Mouse (Mus musculus): ENCODE measurements around the gene Gm17651. TPM values are rescaled to one million over a fixed set of nuclear protein-coding genes. Genes with fewer than 3 reads are reported as not detected.

The Gm17651 gene
- total RNA-seq, 2 experiments from 2014 or later: not detected

DNA sequence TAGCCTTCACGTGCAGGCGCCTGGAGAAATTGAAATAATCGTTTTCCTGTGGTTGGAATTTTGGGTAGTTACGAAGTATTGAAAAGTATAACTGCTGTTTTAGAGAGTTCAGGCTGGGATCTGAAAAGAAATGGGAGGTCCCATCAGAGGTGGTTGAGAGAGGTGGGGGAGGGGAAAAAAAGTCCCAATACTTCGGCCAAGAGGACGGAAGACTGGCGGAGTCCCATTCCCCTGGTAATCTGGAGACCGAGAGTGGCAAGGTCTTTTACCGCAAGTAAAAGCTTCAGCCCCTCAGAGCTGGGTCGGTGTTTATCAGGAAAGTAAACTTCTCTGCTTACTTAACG is 7.6 kb upstream of the Gm17651 start:
- intact Hi-C loops (cut with DNase I): loop anchor here (5.0 kb wide), 1 partner anchor 195 kb away; no protein-coding TSS in a partner anchor
- no peak for DNase-seq (ENCODE audit: extremely low spot score in 1 of 2, low spot score in 2 of 2)

DNA sequence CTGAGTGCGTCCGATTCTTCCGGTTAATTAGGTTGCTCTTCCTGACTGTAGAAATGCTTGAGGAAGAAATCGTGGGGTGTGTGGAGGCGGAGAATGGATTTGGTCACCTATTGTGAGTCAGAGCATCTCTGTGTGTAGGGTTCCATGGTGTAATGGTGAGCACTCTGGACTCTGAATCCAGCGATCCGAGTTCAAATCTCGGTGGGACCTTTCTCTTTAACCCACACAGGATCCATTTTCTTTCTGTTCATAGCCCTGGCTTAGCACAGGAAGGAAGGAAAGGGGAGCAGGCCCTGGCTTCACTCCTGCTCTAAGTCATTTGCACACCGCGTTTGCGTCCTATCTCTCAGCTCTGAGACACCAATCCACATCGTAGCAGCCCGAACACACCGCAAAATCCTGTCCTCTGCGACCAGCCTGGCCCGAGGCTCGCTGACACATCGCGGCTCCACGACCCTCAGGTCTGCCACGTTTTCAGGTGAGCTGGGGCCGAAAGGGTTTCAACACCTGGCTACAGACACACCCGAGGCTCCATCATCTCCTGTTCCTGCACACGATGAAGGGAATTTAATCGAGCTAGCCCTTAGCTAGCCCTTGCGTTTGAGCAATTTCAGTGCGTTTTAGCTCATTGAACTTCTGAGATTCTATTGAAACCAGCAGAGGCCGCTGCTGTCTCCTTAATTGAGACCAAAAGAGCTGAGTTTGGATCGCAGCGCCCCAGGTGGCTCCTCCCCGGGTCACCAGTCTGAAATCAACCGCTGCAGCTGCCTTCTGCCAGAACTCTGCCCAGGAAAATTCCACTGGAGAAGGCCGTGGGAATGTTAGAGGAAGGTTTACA is 7.0 kb upstream of the Gm17651 start:
- peak; percentile 67 to 78 for DNase-seq (ENCODE audit: extremely low spot score in 1 of 2, low spot score in 2 of 2)
- intact Hi-C loops (cut with DNase I): loop anchor here (5.0 kb wide), 1 partner anchor 196 kb away; no protein-coding TSS in a partner anchor

GRCm38 (mm10) chr3:97680631-97681320 is 6.3 kb upstream of the Gm17651 start:
- intact Hi-C loops (cut with DNase I): loop anchor here (5.0 kb wide), 1 partner anchor 197 kb away; no protein-coding TSS in a partner anchor
- peak in 1 of 2 experiments; percentile 82 for DNase-seq (ENCODE audit: extremely low spot score in 1 of 2, low spot score in 2 of 2)

GRCm38 (mm10) chr3:97678416-97678815 is 3.9 kb upstream of the Gm17651 start:
- DNase-seq (ENCODE audit: extremely low spot score in 1 of 2, low spot score in 2 of 2): no peak
- intact Hi-C loops (cut with DNase I): no loop called here

DNA sequence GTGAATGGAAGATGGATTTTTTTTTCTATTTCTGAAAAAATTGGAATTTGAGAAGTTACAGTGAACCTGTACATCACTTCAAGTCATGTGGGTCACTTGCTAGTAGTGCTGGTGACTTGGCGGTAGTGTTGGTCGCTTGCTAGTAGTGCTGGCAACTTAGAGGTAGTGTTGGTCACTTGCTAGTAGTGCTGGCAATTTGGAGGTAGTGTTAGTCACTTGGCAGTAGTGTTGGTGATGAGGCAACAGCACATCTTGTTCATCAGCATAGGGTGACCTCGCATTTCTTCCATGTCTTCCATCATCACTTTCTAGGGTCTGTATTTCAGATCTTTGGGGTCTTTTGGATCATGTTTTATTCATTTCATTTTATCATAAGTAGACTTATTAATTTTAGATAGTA is 1.6 kb upstream of the Gm17651 start:
- intact Hi-C loops (cut with DNase I): no loop called here
- DNase-seq (ENCODE audit: extremely low spot score in 1 of 2, low spot score in 2 of 2): no peak

- intact Hi-C loops (cut with DNase I): no loop called here
- DNase-seq (ENCODE audit: extremely low spot score in 1 of 2, low spot score in 2 of 2): no peak
Observed at GRCm38 (mm10) chr3:97667093-97667675, 7.3 kb downstream of the Gm17651 start.

DNA sequence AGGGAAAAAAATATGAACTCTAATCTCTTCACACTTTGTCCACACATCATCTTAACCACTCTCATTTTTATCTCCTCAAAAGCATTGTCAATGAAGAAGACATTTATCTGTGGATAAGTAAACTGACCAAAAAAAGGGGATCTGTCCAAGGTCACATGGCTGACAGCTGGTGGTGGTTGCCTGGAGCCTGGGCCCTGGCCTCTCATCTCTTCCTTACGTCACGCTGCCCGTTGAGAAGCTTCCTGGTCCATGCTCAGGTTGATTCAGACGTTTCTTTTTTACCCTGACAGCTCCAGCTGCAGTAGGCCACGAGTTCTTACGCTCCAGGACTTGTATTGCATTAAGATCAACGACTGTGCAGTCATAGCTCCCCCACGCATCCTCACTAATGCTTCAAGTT is 8.3 kb downstream of the Gm17651 start:
- DNase-seq (ENCODE audit: extremely low spot score in 1 of 2, low spot score in 2 of 2): no peak
- intact Hi-C loops (cut with DNase I): no loop called here

DNA sequence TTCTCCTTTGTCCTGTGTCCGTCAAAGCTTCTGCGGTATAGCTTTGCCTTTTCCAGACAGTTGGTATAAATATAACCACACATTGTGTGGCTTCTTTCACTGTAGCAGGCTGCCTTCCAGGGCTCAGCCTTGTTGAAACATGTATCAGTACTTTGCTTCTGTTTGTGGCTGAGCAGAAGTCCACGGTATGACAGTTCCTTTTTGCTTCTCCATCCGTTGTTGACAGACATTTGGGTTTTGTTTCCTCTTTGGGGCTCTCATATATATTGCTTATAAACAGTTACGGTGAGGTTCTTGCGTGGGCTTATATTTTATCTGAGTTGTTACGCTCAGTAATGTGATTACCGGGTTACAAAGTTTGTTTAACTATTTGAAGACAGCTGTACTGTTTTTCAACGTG is 9.0 kb downstream of the Gm17651 start:
- intact Hi-C loops (cut with DNase I): no loop called here
- DNase-seq (ENCODE audit: extremely low spot score in 1 of 2, low spot score in 2 of 2): no peak

DNA sequence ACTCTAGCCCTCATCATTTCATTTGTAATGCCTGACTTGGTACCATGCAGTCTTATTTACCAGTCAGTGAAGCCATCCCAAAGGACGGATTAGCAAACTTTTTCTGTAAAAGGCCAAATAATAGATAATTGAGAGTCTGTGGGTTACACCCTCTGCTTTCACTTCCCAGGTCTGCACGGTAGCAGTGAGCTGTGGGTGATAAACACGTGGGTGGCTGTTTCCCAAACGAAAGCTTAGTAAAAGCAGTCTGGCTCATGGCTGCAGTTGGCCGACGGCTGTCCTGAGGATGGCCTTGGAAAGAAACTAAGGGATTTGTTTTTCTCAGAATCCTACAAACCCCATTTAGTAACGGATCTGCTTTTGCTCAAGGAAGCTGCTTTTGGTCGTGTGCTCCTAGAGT is 13.3 kb downstream of the Gm17651 start:
- intact Hi-C loops (cut with DNase I): no loop called here
- DNase-seq (ENCODE audit: extremely low spot score in 1 of 2, low spot score in 2 of 2): no peak

DNA sequence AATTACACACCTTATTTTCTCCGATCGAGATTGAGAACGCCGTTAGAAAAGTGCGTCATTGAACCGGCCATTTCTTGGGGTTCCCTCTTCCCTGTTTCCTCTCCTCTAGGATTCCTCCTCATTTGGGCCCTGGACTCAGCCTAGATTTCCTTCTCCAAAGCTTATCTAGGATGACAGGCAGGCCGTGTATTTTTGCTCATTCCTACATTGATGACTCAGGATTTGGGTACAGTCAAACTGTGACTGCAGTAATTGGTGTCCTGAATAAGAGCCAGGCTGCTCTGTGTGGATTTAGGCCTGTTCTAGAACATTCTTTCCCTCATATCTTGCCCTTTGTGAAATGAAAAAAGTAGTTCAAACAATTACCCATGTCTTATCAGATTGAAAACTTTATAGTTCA is 14.7 kb downstream of the Gm17651 start:
- intact Hi-C loops (cut with DNase I): loop anchor here (5.0 kb wide), 1 partner anchor 47 kb away; the partner anchor contains the start of gene Chd1l
- DNase-seq (ENCODE audit: extremely low spot score in 1 of 2, low spot score in 2 of 2): no peak

GRCm38 (mm10) chr3:97658426-97659193 is 15.9 kb downstream of the Gm17651 start:
- intact Hi-C loops (cut with DNase I): loop anchor here (5.0 kb wide), 1 partner anchor 46 kb away; the partner anchor contains the start of gene Chd1l
- DNase-seq (ENCODE audit: extremely low spot score in 1 of 2, low spot score in 2 of 2): no peak

- DNase-seq (ENCODE audit: extremely low spot score in 1 of 2, low spot score in 2 of 2): peak; percentile 98 to 99
- intact Hi-C loops (cut with DNase I): loop anchor here (5.0 kb wide), 1 partner anchor 46 kb away; the partner anchor contains the start of gene Chd1l
Observed at GRCm38 (mm10) chr3:97657655-97658411, 16.7 kb downstream of the Gm17651 start, which contains the start of gene Prkab2. Prkab2 (plus strand) TSS chr3:97658193.

DNA sequence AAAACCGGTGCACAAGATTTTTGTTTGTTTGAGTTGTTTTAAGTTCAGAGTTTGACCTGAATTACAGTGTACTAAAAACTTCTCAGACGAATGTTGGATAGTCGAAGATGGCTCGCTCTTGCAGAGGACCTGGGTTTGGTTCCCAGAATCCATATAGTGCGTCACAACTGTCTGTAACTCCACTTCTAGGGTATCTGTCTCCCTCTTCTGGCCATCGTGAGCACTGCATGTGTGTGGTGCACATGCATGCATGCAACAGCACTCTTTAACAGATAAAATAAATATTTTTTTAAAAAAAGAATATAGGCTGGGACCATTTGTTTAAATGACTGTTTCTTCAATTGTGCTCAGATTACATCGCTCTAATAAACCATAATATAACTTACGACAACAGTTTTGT is 19.6 kb downstream of the Gm17651 start:
- intact Hi-C loops (cut with DNase I): loop anchor here (5.0 kb wide), 1 partner anchor 43 kb away; the partner anchor contains the start of gene Chd1l
- DNase-seq (ENCODE audit: extremely low spot score in 1 of 2, low spot score in 2 of 2): peak in 1 of 2 experiments; percentile 38

- no peak for DNase-seq (ENCODE audit: extremely low spot score in 1 of 2, low spot score in 2 of 2)
- intact Hi-C loops (cut with DNase I): no loop called here
Observed at GRCm38 (mm10) chr3:97653781-97654180, 20.7 kb downstream of the Gm17651 start.

DNA sequence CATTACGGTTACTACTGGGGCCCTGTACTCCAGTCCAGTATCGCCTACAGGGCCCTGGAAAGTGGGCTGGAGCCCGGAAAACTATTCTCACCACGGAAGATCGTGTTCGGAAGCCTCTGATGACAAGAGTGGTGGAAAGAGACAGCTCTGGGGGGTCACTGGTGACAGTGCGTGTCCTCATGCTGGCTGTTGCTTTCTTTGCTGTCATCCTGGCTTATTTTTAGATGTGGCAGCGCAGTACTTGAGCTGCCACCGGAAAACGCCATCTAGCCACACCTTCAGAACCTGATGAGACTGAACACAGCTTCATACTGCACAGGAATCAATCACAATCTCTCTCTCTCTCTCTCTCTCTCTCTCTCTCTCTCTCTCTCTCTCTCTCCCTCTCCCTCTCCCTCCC is 22.9 kb downstream of the Gm17651 start:
- intact Hi-C loops (cut with DNase I): no loop called here
- no peak for DNase-seq (ENCODE audit: extremely low spot score in 1 of 2, low spot score in 2 of 2)

DNA sequence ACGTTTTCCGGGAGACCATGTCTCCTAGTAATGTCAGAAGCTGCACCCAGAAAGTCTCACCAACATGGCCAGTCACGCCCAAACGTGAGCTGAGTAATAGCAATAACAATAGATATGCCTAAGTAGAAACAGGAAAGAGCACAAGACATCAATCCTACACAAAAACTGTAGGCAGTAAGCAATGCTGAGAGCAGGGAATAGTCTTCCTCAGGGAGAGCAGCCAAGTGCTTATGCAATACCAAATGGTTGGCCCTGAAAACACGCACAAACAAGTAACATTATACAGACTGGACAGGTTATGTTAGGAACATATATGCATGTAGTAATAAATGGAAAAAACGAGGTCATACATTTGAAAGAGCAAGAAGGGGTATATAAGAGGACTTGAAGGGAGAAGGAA is 25.0 kb downstream of the Gm17651 start:
- intact Hi-C loops (cut with DNase I): no loop called here
- no peak for DNase-seq (ENCODE audit: extremely low spot score in 1 of 2, low spot score in 2 of 2)

GRCm38 (mm10) chr3:97649022-97649421 is 25.5 kb downstream of the Gm17651 start:
- no peak for DNase-seq (ENCODE audit: extremely low spot score in 1 of 2, low spot score in 2 of 2)
- intact Hi-C loops (cut with DNase I): no loop called here

DNA sequence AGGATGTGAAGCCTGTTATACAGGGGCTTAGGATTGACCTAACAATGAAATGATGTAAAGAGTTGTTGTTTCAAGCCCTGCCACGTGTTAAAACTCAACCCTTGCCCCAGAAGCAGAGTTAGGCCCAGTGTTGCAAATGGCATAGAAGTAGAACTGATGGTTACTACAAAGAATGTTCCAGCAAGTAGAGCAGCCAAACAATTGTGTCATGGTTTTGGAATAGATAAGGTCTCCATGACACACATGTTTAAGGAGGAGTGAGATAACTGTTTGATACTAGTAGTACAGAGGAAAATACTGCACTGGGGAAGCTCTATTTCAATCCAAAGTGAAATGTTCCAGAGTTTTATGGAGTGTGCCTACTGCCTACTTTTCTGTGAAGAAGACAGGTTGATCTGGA is 26.0 kb downstream of the Gm17651 start:
- intact Hi-C loops (cut with DNase I): no loop called here
- DNase-seq (ENCODE audit: extremely low spot score in 1 of 2, low spot score in 2 of 2): no peak

Data from left cerebral cortex, postnatal 10 days (tissue).